Mouse (Mus musculus): ENCODE results near the gene Ccdc83.

Ccdc83 gene

DNA sequence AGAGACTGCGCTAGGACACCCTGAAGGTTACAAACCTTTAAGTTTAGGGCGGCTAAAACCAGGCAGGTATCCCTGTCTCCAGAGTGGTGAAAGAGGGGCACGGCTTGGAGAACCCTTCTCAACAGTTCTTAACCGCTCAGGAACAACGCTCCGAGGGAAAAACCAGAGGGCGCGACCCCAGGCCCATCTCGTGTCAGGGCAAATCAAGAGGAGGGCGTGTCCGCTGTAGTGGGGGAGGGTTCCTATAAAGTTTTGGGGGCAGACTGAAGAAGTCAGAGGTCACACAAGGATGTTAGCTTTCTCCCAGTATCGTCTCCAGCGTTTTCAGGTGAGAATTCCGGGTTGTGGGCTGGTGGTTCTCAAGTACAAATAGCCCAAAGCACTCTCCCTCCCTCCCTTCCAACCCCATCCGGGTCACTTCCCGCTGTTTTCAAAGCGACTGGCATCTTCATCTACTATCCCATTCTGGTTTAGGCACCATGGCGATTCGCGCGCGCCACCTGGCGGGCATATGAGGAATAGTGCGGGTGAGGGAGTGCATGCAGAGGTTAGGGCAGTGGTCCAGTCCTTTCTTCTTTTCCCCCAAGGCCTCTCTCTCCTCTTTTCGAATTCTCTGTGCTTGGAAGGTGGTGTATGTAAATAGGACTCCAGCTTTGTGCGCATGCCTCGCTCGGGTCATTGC, at the start of gene Ccdc83:
TSS of gene Ccdc83 (minus strand) at position 489 of the 682 bp plus-strand sequence.
- peak; percentile 89 for DNase-seq

GRCm38 (mm10) chr7:90313421-90313820, 47.8 kb upstream of the Ccdc83 start:
- DNase-seq, result no peak

DNA sequence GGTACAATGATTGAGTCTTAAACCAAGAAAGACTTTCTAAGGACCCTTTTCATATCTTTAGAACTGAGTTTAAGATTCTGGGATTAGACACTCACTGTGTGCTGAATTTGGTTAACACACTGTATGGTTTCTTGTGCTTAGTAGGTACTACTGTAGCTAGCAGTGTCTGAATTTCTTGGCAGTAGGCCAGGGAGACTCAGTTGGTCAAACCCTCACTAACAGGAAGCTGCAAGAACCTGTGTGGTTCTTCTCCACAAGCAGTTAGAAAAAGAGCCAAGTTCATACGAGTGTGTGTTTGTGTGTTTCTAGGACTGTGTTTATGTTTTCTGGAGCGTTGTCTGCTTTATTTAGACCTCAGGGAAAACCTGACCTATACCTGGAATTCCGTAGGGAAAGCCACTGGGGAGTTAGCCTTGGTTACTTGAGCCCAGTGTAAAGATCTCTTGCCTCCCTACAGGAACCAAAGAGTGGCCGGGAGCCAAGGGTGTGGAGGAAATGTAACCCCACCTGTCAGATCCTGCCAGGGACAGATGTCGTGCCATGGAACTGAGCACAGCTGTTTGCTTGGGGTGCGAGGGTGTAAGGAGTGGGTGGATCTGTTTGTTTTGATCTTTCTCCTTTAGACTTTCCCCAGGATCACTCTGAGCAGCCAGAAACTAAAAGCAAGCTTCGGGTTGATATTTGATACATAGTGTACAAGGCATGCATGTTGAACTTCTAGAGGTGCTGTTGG, 46.7 kb upstream of the Ccdc83 start:
- DNase-seq, result peak; percentile 58

GRCm38 (mm10) chr7:90308003-90308402, 42.4 kb upstream of the Ccdc83 start:
- DNase-seq, result no peak

DNA sequence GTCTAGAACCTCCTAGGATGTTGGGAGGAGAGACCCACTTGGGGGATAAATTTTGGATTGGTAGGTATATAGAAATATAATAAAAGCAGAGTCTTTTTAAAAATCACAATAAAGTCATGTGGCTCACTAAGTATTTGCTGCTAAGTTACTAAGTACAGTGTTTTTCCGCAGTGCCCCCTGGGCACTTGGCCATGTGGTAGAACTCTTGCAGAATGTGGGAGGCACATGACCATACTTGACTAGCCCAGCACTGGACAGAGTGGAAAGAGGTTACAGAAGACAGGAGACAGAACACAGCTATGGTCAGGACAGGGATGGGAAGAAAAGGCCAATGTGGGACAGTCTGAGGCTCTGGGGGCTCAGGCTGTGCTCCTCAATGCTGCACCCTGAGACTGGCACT, 41.4 kb upstream of the Ccdc83 start:
- DNase-seq, result peak; percentile 66

GRCm38 (mm10) chr7:90306079-90306478, 40.5 kb upstream of the Ccdc83 start:
- peak; percentile 20 for DNase-seq

DNA sequence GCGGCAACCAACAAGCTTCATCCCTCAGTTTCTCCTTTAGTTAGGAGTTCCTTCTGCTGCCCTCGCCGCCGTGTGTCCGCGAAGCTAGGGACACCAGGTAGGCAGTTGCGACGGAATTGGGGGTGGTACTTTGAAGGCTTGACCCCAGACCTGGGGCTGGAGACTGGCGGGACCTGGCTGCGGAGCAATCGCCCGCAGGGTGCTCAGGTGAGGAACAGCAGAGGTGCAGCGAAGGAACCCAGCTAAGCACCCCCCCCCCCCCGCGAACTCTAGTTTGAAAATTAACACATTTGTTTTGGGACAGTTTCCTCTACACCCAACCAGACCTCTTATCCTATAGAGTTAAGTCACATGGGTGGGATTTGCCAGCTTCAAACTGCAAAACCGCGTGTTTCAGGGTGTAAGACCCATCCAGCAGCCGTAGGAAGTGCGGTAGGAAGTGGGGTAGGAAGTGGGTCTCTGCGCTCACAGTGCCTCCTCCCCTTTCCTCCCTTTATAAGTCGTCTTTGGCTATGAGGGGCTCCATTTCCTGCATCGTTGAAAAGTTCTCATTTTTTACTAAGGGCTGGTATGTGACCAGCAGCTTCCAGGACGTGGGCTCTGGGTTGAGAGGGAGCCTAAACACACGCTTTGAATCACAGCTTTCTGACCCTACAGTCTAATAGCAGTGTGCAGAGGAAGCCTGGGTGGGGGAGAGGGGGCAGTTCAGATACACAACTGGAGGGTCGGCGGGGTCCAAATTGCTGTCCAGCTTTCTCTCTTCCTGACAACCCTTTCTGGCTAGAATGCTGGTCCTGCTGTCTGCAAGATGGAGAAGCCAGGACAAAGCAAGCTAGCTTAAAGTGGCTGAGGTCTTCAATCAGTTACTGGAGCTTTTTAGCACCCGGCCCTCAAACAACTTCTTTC, 37.3 kb upstream of the Ccdc83 start:
- no peak for DNase-seq

GRCm38 (mm10) chr7:90301942-90302646, 36.5 kb upstream of the Ccdc83 start, which contains the start of gene Sytl2:
Gene Sytl2, plus strand, starts transcription at chr7:90302252.
- DNase-seq, result peak; percentile 74

DNA sequence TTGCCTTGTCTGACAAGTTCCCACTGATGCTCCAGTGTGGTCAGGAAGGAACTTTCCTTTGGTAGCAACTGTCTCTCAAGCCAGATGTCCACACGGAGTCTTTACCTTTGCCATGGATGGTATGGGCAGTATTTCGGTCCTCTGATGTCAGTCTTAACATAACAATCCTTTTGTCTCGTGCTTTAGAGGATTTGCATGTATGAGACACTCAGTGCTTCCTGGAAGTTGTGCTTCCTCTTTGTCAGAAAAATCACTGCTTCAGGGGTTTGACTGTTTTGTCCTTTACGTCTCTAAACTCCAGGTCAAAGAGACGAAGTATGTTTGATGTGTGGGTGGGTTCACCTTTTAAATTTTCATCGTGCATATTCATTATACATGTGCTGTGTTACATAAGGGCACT, 26.3 kb upstream of the Ccdc83 start:
- no peak for DNase-seq

GRCm38 (mm10) chr7:90284793-90285192, 19.2 kb upstream of the Ccdc83 start:
- no peak for DNase-seq

DNA sequence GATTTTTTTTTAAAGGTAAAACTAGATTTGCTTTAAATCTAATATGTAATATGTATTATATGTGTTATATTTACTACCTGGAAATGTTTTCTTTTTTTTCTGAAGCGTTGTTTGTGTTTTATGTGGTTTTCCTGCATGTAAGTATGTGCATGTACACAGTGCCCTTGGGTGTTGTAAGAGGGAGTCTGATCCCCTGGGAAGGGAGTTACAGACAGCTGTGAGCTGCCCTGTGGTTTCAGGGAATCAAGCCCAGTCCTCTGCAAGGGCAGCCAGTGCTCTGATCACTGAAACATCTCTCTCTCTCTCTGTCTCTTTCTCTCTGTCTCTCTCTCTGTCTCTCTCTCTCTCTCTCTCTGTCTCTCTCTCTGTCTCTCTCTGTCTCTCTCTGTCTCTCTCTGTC, 17.2 kb upstream of the Ccdc83 start:
- DNase-seq, result no peak

- DNase-seq, result no peak
Observed at GRCm38 (mm10) chr7:90281759-90282546, 16.4 kb upstream of the Ccdc83 start.

DNA sequence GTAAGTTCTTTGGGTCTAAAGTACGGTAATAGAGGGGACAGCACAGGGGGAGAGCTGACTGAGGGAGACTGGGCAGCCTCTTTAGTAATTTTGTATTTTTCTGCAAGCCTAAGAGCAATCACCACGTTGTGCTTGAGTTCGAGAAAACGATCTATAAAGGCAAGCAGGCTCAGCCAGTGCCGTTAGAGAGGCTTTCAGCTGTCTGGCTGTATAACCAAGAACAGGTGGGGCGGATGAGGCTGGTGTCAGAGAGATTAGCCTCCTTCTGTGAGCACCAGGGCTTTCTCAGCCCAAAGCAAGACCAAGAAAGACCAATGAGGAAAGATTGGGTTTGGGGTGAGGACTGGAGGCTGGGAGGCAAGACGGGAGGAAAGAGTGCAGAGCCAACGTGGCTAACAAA, 15.3 kb upstream of the Ccdc83 start:
- DNase-seq, result no peak

- peak; percentile 61 for DNase-seq
Observed at GRCm38 (mm10) chr7:90280274-90280875, 14.8 kb upstream of the Ccdc83 start.

GRCm38 (mm10) chr7:90279136-90279535, 13.6 kb upstream of the Ccdc83 start:
- DNase-seq, result no peak

DNA sequence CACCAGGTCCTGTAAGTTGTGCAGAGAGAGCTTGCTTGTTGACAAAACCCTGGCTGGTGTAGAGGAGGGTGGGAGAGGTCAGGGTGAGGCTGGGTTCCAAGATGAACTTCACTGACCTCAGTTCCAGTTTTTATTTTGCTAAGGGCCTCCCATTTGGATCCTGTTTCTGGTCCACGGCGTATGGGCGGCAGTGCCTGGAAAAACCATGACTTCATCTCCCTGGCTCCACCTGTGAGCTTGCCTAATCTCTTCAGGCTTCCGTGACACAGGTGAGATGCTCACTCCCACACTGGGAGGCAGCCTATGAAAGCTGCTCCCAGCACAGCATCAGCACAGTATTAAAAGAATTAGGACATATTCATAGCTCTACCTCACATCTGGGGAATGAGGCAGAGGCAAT, 12.2 kb upstream of the Ccdc83 start:
- peak; percentile 50 for DNase-seq

- peak; percentile 47 for DNase-seq
Observed at GRCm38 (mm10) chr7:90277246-90277645, 11.7 kb upstream of the Ccdc83 start.

- DNase-seq, result no peak
Observed at GRCm38 (mm10) chr7:90274561-90275100, 9.1 kb upstream of the Ccdc83 start.

DNA sequence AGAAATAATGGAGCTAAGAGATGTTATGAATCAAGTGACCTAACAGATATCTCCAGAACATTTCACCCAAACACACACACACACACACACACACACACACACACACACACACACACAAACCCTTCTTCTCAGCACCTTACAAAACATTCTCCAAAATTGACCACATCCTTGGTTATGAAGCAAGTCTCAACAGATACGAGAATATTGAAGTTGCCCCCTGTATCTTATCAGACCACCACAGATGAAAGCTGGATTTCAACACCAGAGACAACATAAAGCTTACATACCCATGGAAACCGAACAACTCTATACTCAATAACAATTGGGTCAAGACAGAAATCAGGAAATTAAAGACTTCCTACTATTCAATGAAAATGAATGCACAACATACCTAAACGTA, 4.6 kb upstream of the Ccdc83 start:
- no peak for DNase-seq

GRCm38 (mm10) chr7:90261902-90262599, 3.5 kb downstream of the Ccdc83 start:
- no peak for DNase-seq

All from lung, postnatal 36 days (tissue).